Mouse (Mus musculus): ENCODE data around the gene Pet117. TPM values are rescaled to one million over a fixed set of nuclear protein-coding genes. Genes with fewer than 3 reads are reported as not detected.

The Pet117 gene
- total and polyA plus RNA-seq, 3 experiments: not detected

GRCm38 (mm10) chr2:144329937-144330336, 38.9 kb upstream of the Pet117 start:
- no peak overlapping the region for H3K27ac ChIP-seq (ENCODE audit: control insufficient read depth, low read depth, low read length)
- H3K79me2 ChIP-seq (ENCODE audit: control insufficient read depth, insufficient read depth, low read length, poor library complexity): no peaks in the 10 kb centered on the region
- no peak overlapping the region for H3K9ac ChIP-seq (ENCODE audit: control insufficient read depth, low read depth, low read length, poor library complexity, severe bottlenecking)
- H3K27me3 ChIP-seq (ENCODE audit: control insufficient read depth in 1 of 2, insufficient read depth in 2 of 2, low read length in 2 of 2): peaks cover 0 to 2% of the 10 kb centered on the region in 2 experiments; a peak in 2 of 4 replicates
- no peaks in the 10 kb centered on the region for H3K4me1 ChIP-seq (ENCODE audit: control insufficient read depth in 1 of 2, insufficient read depth in 2 of 2, low read length in 2 of 2)
- H3K9me3 ChIP-seq (replicated peaks; ENCODE audit: insufficient read depth, low read length): no peaks in the 10 kb centered on the region
- H3K36me3 ChIP-seq (ENCODE audit: control insufficient read depth in 1 of 2, insufficient read depth in 2 of 2, low read length in 2 of 2): no peaks in the 10 kb centered on the region
- H3K4me3 ChIP-seq (ENCODE audit: control insufficient read depth in 1 of 2, insufficient read depth in 1 of 2, low read depth in 2 of 2, low read length in 2 of 2): no peak overlapping the region
- no peak for DNase-seq (ENCODE audit: low read depth, low spot score)
- TF ChIP-seq POLR2AphosphoS2 (IDR thresholded peaks at IDR 0.05; ENCODE audit: low read length) (no peak), TBP (IDR thresholded peaks at IDR 0.05; ENCODE audit: low read depth, low read length) (no peak)

- no peak for TF ChIP-seq NELFE (IDR thresholded peaks at IDR 0.05; ENCODE audit: low read depth, low read length)
- TF ChIP-seq MAZ (IDR thresholded peaks at IDR 0.05; ENCODE audit: low read depth, low read length): no peak
- peaks cover 0 to 2% of the 10 kb centered on the region in 2 experiments; a peak in 2 of 4 replicates for H3K27me3 ChIP-seq (ENCODE audit: control insufficient read depth in 1 of 2, insufficient read depth in 2 of 2, low read length in 2 of 2)
- no peak overlapping the region for H3K4me3 ChIP-seq (ENCODE audit: control insufficient read depth in 1 of 2, insufficient read depth in 1 of 2, low read depth in 2 of 2, low read length in 2 of 2)
- DNase-seq (ENCODE audit: low read depth, low spot score): no peak
- H3K9me3 ChIP-seq (replicated peaks; ENCODE audit: insufficient read depth, low read length): no peaks in the 10 kb centered on the region
- H3K4me1 ChIP-seq (ENCODE audit: control insufficient read depth in 1 of 2, insufficient read depth in 2 of 2, low read length in 2 of 2): no peaks in the 10 kb centered on the region
- H3K36me3 ChIP-seq (ENCODE audit: control insufficient read depth in 1 of 2, insufficient read depth in 2 of 2, low read length in 2 of 2): no peaks in the 10 kb centered on the region
- H3K9ac ChIP-seq (ENCODE audit: control insufficient read depth, low read depth, low read length, poor library complexity, severe bottlenecking): no peak overlapping the region
- H3K27ac ChIP-seq (ENCODE audit: control insufficient read depth, low read depth, low read length): no peak overlapping the region
- H3K79me2 ChIP-seq (ENCODE audit: control insufficient read depth, insufficient read depth, low read length, poor library complexity): no peaks in the 10 kb centered on the region
Measured at GRCm38 (mm10) chr2:144330352-144330959, 38.3 kb upstream of the Pet117 start.

DNA sequence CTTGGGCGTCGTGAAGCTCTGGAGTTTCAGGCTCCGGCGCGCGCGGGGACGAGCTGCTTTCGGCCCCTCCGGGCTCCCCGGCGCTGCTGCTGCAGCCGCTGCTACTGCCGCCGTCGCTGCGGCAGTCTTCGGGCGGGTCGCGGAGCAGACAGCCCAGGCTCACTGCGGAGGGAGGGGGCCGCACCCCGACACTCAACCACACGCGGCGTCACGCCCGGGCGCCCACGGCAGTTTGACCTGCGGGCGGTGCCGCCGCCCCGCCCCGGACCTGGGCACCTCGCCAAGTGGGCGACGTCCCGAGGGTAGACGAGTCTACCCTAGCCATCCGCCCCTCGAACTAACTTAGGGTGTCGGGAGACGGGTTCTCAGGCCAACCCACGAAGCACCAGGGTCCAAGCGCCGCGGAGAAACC, 37.8 kb upstream of the Pet117 start:
- Histone ChIP-seq H3K27me3 (ENCODE audit: control insufficient read depth in 1 of 2, insufficient read depth in 2 of 2, low read length in 2 of 2) (peaks cover 0 to 2% of the 10 kb centered on the region in 2 experiments; a peak in 2 of 4 replicates), H3K9ac (ENCODE audit: control insufficient read depth, low read depth, low read length, poor library complexity, severe bottlenecking) (no peak overlapping the region)

More for the DNA sequence above, 37.8 kb upstream of the Pet117 start:
- TF ChIP-seq ZNF384 (IDR thresholded peaks at IDR 0.05; ENCODE audit: low read depth, low read length): no peak
- TF ChIP-seq USF1 (IDR thresholded peaks at IDR 0.05; ENCODE audit: low read depth, low read length): no peak
- no peak for TF ChIP-seq POLR2AphosphoS2 (IDR thresholded peaks at IDR 0.05; ENCODE audit: low read length)
- TF ChIP-seq UBTF (IDR thresholded peaks at IDR 0.05; ENCODE audit: borderline replicate concordance, insufficient read depth, low read depth, low read length): no peak
- no peak for TF ChIP-seq POLR2A (IDR thresholded peaks at IDR 0.05; ENCODE audit: control insufficient read depth in 1 of 2, insufficient read depth in 1 of 2, low read depth in 1 of 2, low read length in 2 of 2, poor library complexity in 1 of 2)
- TF ChIP-seq MAZ (IDR thresholded peaks at IDR 0.05; ENCODE audit: low read depth, low read length): no peak
- TF ChIP-seq MAFK (IDR thresholded peaks at IDR 0.05; ENCODE audit: borderline replicate concordance, low read depth, low read length): no peak
- no peak for TF ChIP-seq ZKSCAN1 (IDR thresholded peaks at IDR 0.05; ENCODE audit: low read depth, low read length)
- no peak for TF ChIP-seq CHD1 (IDR thresholded peaks at IDR 0.05; ENCODE audit: low read depth, low read length)
- no peak for TF ChIP-seq CHD2 (IDR thresholded peaks at IDR 0.05; ENCODE audit: low read length)
- TF ChIP-seq MXI1 (IDR thresholded peaks at IDR 0.05; ENCODE audit: low read depth, low read length): no peak
- TF ChIP-seq ELF1 (IDR thresholded peaks at IDR 0.05; ENCODE audit: low read depth, low read length): no peak
- no peak for TF ChIP-seq BHLHE40 (IDR thresholded peaks at IDR 0.05; ENCODE audit: borderline replicate concordance, low read depth, low read length)
- TF ChIP-seq CTCF (IDR thresholded peaks at IDR 0.05 in 2 of 3, conservative IDR thresholded peaks at IDR 0.05 in 1 of 3; ENCODE audit: control insufficient read depth in 1 of 3, insufficient read depth in 1 of 3, low read depth in 2 of 3, low read length in 3 of 3, poor library complexity in 1 of 3, severe bottlenecking in 1 of 3): no peak
- no peak for TF ChIP-seq GABPA (IDR thresholded peaks at IDR 0.05; ENCODE audit: low read depth, low read length)
- H3K9me3 ChIP-seq (replicated peaks; ENCODE audit: insufficient read depth, low read length): no peaks in the 10 kb centered on the region
- H3K79me2 ChIP-seq (ENCODE audit: control insufficient read depth, insufficient read depth, low read length, poor library complexity): no peaks in the 10 kb centered on the region
- no peak overlapping the region for H3K4me3 ChIP-seq (ENCODE audit: control insufficient read depth in 1 of 2, insufficient read depth in 1 of 2, low read depth in 2 of 2, low read length in 2 of 2)
- no peak for DNase-seq (ENCODE audit: low read depth, low spot score)
- H3K27ac ChIP-seq (ENCODE audit: control insufficient read depth, low read depth, low read length): no peak overlapping the region
- H3K36me3 ChIP-seq (ENCODE audit: control insufficient read depth in 1 of 2, insufficient read depth in 2 of 2, low read length in 2 of 2): no peaks in the 10 kb centered on the region
- no peaks in the 10 kb centered on the region for H3K4me1 ChIP-seq (ENCODE audit: control insufficient read depth in 1 of 2, insufficient read depth in 2 of 2, low read length in 2 of 2)

All from MEL (cell line).